Mouse (Mus musculus) limb, embryonic 11.5 days (tissue): ENCODE measurements around the gene Gorab. TPM values are rescaled to one million over a fixed set of nuclear protein-coding genes. Genes with fewer than 3 reads are reported as not detected.

ENCODE experiments used
- polyA plus RNA-seq: library from polyadenylated mRNA; unstranded; fragments of >200 nt; fragmentation: Nextera tagmentation; extraction: Ambion mirVana; gene quantifications from 2 replicates; pipeline ENCODE4 v1.2.1, GENCODE M21; 2014

Gorab gene
- polyA plus RNA-seq, 1 experiment from 2014 or later = 33.7 TPM

Other genes with a start within 250 kb of the Gorab start
- 193 and 199 TPM in 2 replicates for gene Prrx1, start 90.0 kb downstream of the Gorab start, polyA plus RNA-seq